Mouse (Mus musculus): Measurements from ENCODE around the gene Pnmt.

DNA sequence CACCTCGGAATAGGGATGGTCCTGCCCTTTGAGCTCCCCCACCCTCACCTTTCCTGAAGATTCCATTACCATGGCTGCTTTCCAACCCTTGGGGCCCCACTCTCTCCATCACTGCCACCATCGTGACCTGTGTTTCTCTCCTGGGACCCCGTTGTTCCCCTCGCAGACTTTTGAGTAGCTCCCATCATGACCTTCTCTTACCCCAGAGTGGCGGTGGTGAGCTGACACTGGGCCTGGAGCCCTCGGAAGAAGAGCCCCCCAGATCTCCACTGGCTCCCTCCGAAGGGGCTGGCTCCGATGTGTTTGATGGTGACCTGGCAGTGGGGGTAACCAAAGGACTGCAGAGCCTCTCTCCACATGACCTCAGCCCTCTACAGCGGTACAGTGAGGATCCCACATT lies 49.5 kb downstream of the Pnmt start:
- TF ChIP-seq USF1 (IDR thresholded peaks at IDR 0.05; ENCODE audit: low read depth, low read length) (no peak), TCF12 (IDR thresholded peaks at IDR 0.05; ENCODE audit: low read depth, low read length) (no peak), E2F4 (IDR thresholded peaks at IDR 0.05; ENCODE audit: insufficient replicate concordance, low read depth, low read length) (no peak), CTCF (conservative IDR thresholded peaks at IDR 0.05 in 1 of 2, IDR thresholded peaks at IDR 0.05 in 1 of 2; ENCODE audit: low read depth in 2 of 2, low read length in 2 of 2) (no peak), KAT2A (IDR thresholded peaks at IDR 0.05; ENCODE audit: insufficient replicate concordance, low read length) (no peak), MAFK (IDR thresholded peaks at IDR 0.05; ENCODE audit: insufficient replicate concordance, low read length) (no peak), EP300 (IDR thresholded peaks at IDR 0.05; ENCODE audit: low read length) (no peak), POLR2A (IDR thresholded peaks at IDR 0.05; ENCODE audit: low read depth, low read length) (no peak), GABPA (IDR thresholded peaks at IDR 0.05; ENCODE audit: insufficient replicate concordance, low read depth, low read length) (no peak), HCFC1 (IDR thresholded peaks at IDR 0.05; ENCODE audit: low read depth, low read length) (no peak), MEF2A (IDR thresholded peaks at IDR 0.05; ENCODE audit: borderline replicate concordance, low read depth, low read length) (no peak), ETS1 (conservative IDR thresholded peaks at IDR 0.05; ENCODE audit: low read depth, low read length) (no peak), MAX (IDR thresholded peaks at IDR 0.05; ENCODE audit: low read length) (no peak)

Data from CH12.LX (cell line).